Mouse (Mus musculus) ZHBTc4 (cell line): Measurements from ENCODE around the gene Ckm.

Experiments
- DNase-seq: peaks from one replicate; pipeline ENCODE4 v3.0.0-alpha.2; 2011; ENCODE audit warnings: low read depth, low spot score

The Ckm gene

GRCm38 (mm10) chr7:19388699-19389413 is 15.7 kb upstream of the Ckm start:
- no peak for DNase-seq

- no peak for DNase-seq
Observed at GRCm38 (mm10) chr7:19394484-19394883, 10.1 kb upstream of the Ckm start.

GRCm38 (mm10) chr7:19399496-19400280 is 4.9 kb upstream of the Ckm start:
- peak; percentile 71 for DNase-seq

- DNase-seq, result peak; percentile 87
Observed at GRCm38 (mm10) chr7:19400946-19401345, 3.6 kb upstream of the Ckm start.

- DNase-seq, result no peak
Observed at GRCm38 (mm10) chr7:19402535-19403112, 2.0 kb upstream of the Ckm start.

GRCm38 (mm10) chr7:19403731-19404296 is 762 bp upstream of the Ckm start, which contains the start of gene Klc3:
Gene Klc3, minus strand, starts transcription at chr7:19404104.
- DNase-seq, result peak; percentile 89

- peak; percentile 81 for DNase-seq
Observed at GRCm38 (mm10) chr7:19405417-19405816, 841 bp downstream of the Ckm start.

GRCm38 (mm10) chr7:19409753-19410152 is 5.2 kb downstream of the Ckm start:
- no peak for DNase-seq

- no peak for DNase-seq
Observed at GRCm38 (mm10) chr7:19410766-19411344, 6.3 kb downstream of the Ckm start.

GRCm38 (mm10) chr7:19411783-19412182 is 7.2 kb downstream of the Ckm start:
- DNase-seq, result no peak

GRCm38 (mm10) chr7:19413525-19413924 is 8.9 kb downstream of the Ckm start:
- DNase-seq, result peak; percentile 41

- DNase-seq, result no peak
Observed at GRCm38 (mm10) chr7:19416590-19416989, 12.0 kb downstream of the Ckm start.

GRCm38 (mm10) chr7:19420121-19420520 is 15.5 kb downstream of the Ckm start:
- DNase-seq, result no peak

GRCm38 (mm10) chr7:19420821-19421636 is 16.5 kb downstream of the Ckm start:
- peak; percentile 96 for DNase-seq

- DNase-seq, result no peak
Observed at GRCm38 (mm10) chr7:19423083-19423482, 18.5 kb downstream of the Ckm start.

GRCm38 (mm10) chr7:19424051-19424450 is 19.5 kb downstream of the Ckm start:
- no peak for DNase-seq

- DNase-seq, result peak; percentile 51
Observed at GRCm38 (mm10) chr7:19426349-19426748, 21.8 kb downstream of the Ckm start.

GRCm38 (mm10) chr7:19426888-19427287 is 22.3 kb downstream of the Ckm start:
- DNase-seq, result no peak

- no peak for DNase-seq
Observed at GRCm38 (mm10) chr7:19427999-19428650, 23.5 kb downstream of the Ckm start.

- peak; percentile 56 for DNase-seq
Observed at GRCm38 (mm10) chr7:19429726-19430125, 25.1 kb downstream of the Ckm start.
